Mouse (Mus musculus) spleen, postnatal 36 days (tissue): ENCODE measurements at regions not wholly inside any gene's neighbourhood (a gene's known extent, or its start where the extent isn't known, plus 50 kb on each side); places are given as distances from the start of the nearest gene placed in this dataset.

ENCODE experiments used
- DNase-seq, 2 experiments: peaks; one replicate each; pipeline ENCODE4 v3.0.0; 2022; ENCODE audit warnings: low spot score in 2 of 2, mixed read lengths in 1 of 2

DNA sequence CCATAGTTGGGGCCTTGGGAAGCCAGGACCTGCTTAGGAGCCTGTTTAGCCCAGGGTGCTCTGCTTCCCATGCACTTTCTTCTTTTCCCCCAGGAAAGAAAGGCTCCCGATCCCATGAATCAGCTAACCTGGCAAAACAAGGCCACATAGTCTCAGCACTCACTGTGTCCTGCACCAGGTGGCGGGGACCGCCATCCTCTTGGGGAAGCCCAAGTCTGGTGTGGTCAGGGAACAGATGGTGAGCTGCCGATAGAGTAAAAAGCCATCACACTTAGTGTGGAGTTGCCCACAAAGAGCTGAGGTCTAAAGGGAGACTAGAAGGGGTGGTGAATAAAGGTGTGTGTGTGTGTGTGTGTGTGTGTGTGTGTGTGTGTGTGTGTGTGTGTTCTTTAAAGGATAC lies 57.0 kb upstream of the Lrpap1 start:
- DNase-seq, result no peak

GRCm38 (mm10) chr5:35162120-35162519 lies 56.6 kb upstream of the Lrpap1 start:
- no peak for DNase-seq

DNA sequence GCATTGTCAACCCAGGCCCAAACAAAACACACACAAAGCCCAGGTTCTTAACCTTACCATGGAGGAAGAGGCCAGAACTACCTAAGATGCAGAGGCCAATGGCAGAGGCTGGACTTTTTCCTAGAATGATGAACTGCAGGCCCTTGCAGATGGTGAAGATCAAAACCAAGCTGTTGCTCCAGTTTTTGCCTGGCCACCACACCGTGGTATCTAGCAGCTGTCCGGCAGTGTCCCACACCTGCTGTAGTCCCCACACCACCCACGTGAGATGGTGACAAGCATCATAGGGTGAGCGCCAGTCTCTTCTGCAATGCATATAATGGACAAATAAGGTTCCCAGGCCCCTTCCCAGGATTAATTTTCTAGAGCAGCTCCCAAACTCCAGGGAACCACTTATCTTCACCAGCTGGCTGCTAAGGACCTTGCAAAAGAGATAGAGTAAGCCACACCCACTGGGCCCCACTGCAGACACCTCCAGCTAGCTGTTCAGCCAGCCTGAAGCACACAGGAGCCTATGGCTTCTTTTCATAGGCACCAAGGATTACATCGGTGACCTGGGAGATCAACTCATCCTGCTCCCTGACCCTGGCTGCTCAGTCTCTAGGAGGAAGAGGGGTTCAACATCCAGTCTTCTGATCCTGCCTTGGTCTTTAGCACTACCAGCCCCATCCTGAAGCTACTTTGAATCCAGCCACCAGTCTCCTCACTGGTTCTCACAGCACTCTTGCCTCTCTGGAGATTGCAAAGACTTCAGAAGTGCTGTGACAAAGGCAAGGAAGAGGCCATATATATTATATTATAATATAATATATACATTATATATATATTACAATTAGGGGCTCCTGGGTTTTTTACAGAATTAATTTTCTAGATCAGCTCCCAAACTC lies 55.6 kb upstream of the Lrpap1 start:
- DNase-seq, result peak; percentile 54 to 72

DNA sequence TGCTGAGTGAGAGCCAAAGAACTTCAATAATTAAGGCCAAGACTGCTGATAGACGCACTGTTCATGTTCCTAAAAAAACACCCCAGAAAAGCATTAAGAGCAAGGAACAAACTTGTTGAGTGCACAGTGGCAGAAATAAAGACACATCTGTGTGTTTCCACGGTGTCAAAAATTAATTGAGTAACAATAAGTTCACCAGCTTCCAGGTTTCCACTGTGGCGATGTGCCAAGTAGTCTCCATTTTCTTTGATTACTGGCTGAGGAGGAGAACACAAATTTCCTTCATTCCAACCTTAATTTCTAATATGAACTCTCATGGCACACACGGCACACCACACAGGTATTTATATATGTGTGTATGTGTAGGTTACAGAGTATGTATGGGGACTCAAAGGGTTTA lies 54.3 kb upstream of the Lrpap1 start:
- DNase-seq, result no peak

DNA sequence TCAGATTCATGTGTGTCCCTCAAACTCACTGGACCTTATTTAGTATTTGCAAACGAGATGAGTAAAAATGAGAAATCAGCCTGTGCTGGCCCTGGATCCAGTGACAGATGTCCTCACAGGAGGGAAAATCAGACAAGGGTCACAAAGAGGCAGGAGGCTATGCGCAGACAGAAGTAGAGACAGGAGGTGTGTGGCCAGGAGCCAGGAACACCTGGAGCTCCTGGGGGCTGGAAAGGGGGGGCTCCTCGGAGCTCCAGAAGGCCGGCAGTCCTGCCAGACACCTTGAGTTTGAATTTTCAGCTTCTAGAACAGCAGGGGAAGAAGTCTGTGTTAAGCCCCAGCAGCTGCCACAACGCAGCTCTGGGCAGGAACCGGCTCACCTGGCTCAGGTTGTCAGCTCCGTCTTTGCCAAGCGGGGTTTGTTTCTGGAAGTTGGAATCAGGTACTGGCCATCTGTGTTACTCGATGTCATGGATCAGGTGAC lies 53.7 kb upstream of the Lrpap1 start:
- DNase-seq, result no peak

- no peak for DNase-seq
Measured at GRCm38 (mm10) chr5:35158346-35159047, 52.9 kb upstream of the Lrpap1 start.

DNA sequence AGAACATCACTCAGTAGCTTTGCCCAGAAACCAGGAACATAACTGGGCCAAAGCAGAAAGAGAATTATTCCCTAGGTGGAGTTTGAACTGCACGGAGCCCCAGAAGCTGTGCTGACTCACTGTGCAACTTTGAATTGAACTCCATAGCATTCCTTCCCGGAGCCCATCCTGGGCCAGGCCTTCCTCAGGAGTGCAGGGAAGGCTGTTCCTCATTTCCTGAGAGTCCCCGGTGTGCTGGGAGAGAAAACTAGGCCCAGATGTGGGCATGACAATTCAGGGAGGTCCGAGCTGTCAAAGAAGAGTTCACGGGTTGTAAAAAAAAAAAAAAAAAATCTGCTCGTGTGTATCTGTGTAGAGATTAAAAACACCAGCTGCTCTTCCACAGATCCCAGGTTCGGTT lies 50.8 kb upstream of the Lrpap1 start:
- DNase-seq, result no peak

DNA sequence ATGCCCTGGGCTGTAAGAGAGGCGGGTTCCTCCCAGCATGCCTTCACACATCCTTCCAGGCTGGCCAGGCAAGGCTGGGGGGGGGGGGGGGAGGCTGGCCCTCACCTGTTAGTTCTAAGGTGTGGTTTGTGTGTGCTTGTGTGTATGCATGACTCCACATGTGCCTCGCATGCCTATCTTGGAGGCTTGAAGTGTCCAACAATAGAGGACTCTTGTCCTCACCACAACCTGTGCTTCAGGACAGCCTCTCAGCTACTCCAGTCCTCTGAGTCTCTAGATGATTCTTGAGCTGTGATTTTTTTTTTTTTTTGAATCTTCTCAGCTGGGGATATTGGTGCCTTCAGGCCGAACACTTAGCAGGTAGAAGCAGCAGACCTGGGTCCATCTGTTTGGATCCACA lies 50.2 kb upstream of the Lrpap1 start:
- no peak for DNase-seq
